Mouse (Mus musculus): Measurements from ENCODE around the gene Scml4.

DNA sequence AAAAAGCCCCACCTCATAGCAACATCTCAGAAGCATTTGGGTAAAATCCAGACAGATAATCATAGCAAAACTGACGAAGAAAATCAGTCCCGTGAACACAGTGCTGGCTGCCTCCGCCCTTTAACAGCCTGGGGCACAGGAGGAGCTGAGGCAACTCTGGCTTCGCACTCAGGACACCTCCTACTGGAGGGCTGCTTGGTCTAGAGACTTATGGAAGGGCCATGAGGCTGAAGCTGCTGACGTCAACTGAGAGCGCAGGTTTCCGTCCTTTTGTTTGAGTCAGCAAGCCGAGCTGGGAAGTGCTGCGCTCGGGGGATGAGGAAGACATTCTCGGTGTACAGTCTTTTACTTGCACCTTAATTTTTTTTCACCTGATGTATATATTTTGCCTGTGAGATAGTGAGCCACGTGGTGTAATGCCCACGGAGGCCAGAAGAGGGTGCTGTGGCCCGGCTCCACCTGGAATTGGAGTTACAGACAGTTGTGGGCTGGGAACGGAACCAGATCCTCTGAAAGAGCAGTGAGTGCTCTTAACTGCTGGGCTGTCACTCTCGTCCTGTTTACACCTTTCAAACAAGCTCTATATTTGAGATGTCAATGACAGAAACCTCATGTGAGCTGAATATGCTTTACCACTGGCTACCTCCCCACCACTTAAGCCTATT lies 18.5 kb upstream of the Scml4 start:
- no peak for TF ChIP-seq ZC3H11A (IDR thresholded peaks at IDR 0.05; ENCODE audit: borderline replicate concordance, low read depth, low read length)
- no peak for TF ChIP-seq ZNF384 (IDR thresholded peaks at IDR 0.05; ENCODE audit: low read depth, low read length)
- no peak for TF ChIP-seq HCFC1 (IDR thresholded peaks at IDR 0.05; ENCODE audit: borderline replicate concordance, insufficient read depth, low read length)
